Mouse (Mus musculus) neural tube, postnatal 0 days (tissue): ENCODE data around the gene Slc22a3. TPM values are rescaled to one million over a fixed set of nuclear protein-coding genes. Genes with fewer than 3 reads are reported as not detected.

Experiments
- polyA plus RNA-seq: library from polyadenylated mRNA; unstranded; fragments of >200 nt; fragmentation: Nextera tagmentation; extraction: Ambion mirVana; gene quantifications from 2 replicates; pipeline ENCODE4 v1.2.1, GENCODE M21; 2015

The Slc22a3 gene
- polyA plus RNA-seq, result 2.3 and 2.8 TPM in 2 replicates

GRCm38 (mm10) chr17:12507654-12508204 is at the start of gene Slc22a3:
Slc22a3 (minus strand) TSS chr17:12507704.

DNA sequence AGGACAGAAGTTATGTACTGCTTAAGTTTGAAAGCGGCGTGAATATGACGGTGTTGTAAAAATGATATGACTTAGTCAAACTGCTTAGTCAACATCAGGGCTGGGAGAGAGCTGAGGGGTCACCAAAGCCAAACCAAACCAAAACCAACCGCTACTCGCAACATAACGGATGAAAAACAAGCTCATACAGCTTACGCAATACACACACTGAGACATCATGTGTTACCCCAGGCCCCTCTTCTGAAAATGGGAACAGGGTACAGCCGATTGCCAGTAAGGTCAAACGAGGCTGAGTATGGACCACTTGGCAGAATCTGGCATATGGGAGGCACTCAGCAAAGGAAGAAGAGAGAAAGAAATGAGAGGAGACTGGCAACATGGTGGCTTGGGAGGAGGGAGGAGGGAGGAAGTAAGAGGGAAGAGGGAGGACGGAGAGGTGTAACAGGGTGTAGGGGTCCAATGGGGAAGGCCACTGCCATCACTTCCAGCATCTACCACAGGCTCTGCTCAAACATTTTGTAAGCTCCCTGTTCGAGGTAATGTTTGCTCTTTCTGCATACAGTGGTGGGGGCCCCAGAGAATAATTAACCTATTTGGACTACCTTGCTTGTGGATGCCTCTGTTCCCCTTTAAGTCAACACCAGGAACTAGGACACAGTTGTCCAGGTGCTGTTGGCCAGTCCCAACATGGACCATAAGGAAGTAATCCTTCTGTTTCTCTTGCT is 129.4 kb downstream of the Slc22a3 start, which contains the start of gene Plg:
Gene Plg (plus strand): TSS at position 628 of the 725 bp plus-strand sequence.

Other genes starting within 250 kb of the Slc22a3 start
- gene Map3k4, start 188.9 kb downstream of the Slc22a3 start, polyA plus RNA-seq, result 56.0 and 68.1 TPM in 2 replicates
- 0.17 and 0.19 TPM in 2 replicates for gene Plg, start 129.1 kb downstream of the Slc22a3 start, polyA plus RNA-seq
- gene Slc22a2, start 76.4 kb upstream of the Slc22a3 start, polyA plus RNA-seq, result 0.20 and 0.22 TPM in 2 replicates
- gene Slc22a1, start 168.1 kb upstream of the Slc22a3 start, polyA plus RNA-seq, result not detected in 2 replicates